In the genomic region with DNA sequence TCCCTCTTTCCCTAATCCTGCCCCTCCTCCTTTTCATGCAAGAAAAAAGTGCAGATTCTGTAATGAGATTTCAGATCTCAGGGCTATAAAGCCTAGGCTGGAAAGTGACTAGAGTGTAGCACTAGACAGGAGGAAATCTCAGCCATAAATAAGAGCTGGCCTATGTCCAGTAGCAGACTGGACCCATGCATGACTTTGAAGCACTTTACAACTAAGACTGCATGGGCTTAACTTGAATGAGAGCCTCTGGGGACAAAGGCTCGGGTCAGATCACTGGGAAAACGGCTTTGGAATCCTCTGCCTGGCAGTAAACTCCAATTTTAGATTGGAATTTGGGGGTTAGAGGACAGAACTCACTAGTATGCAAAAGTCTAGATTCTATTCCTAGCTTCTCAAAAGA, we compare ENCODE assay signal across 17 mouse cellular contexts.
DNase-seq lines count a peak whose midpoint lies in the region; ATAC-seq lines count a peak whose summit lies in the region.
"Had no signal": no experiment of that assay in that cellular context is flagged by ENCODE, and none has a peak within 500 bp of the region (broad histone marks: within the 10 kb centered on the region; RNA-seq: fewer than 3 reads in every experiment).

No protein-coding gene starts in this region.

- H3K9me3 ChIP-seq in heart, embryonic 10.5 days: no peaks in the 10 kb centered on the region
- H3K9me3 ChIP-seq: liver, embryonic 12.5 days; neural tube, embryonic 12.5 days; stomach, embryonic 15.5 days had no signal

- H3K4me1 ChIP-seq in heart, embryonic 10.5 days: no peaks in the 10 kb centered on the region; the same call in 1 of the 2 replicates
- H3K4me1 ChIP-seq: liver, embryonic 12.5 days; neural tube, embryonic 12.5 days; stomach, embryonic 15.5 days had no signal

- H3K4me3 ChIP-seq in heart, embryonic 10.5 days: no peak overlapping the region
- H3K4me3 ChIP-seq: liver, embryonic 12.5 days; neural tube, embryonic 12.5 days; stomach, embryonic 15.5 days had no signal

- H3K27me3 ChIP-seq in heart, embryonic 10.5 days (ENCODE audit: insufficient read depth, poor library complexity, severe bottlenecking): no peaks in the 10 kb centered on the region
- H3K27me3 ChIP-seq: liver, embryonic 12.5 days; neural tube, embryonic 12.5 days; stomach, embryonic 15.5 days had no signal

- peak; percentile 44 to 45 for DNase-seq in heart, adult 9 months (ENCODE audit: low spot score in 2 of 2)
- no peak for DNase-seq in heart, embryonic 10.5 days (ENCODE audit: low spot score)
- DNase-seq in adipocyte (ENCODE audit: low spot score): peak; percentile 31
- peak; percentile 23 to 60 for DNase-seq in kidney, adult 8-10 months
- peak; percentile 43 to 52 for DNase-seq in kidney, postnatal 25 days
- no peak for DNase-seq in adrenal gland, adult 18-20 months (ENCODE audit: low spot score in 2 of 2)
- DNase-seq: cerebellum, adult 9-11 months; embryo, embryonic 11 days; layer of hippocampus, postnatal 36 days; lung, postnatal 4 days; thymus, adult 2 months had no signal

- H3K27ac ChIP-seq in heart, embryonic 10.5 days: no peak overlapping the region
- H3K27ac ChIP-seq: hindbrain, embryonic 14.5 days; liver, embryonic 12.5 days; neural tube, embryonic 12.5 days; stomach, embryonic 15.5 days had no signal

- no peaks in the 10 kb centered on the region for H3K36me3 ChIP-seq in heart, embryonic 10.5 days
- H3K36me3 ChIP-seq: liver, embryonic 12.5 days; neural tube, embryonic 12.5 days; stomach, embryonic 15.5 days had no signal

- 37% methylated on average over 2 of the region's 2 CpGs for WGBS in heart, embryonic 10.5 days

- no peak for ATAC-seq in erythroid progenitor cell, adult 5-6 weeks (replicated peaks; ENCODE audit: low FRiP score, poor library complexity, severe bottlenecking)
- ATAC-seq: forebrain, embryonic 14.5 days; liver, embryonic 12.5 days had no signal

Comparison
In these comparisons a context has a peak if more than half of its experiments do, and no peak if none do; other contexts are left out.
1. DNase-seq: peak in heart, adult 9 months (2 of 2), adipocyte (single experiment), kidney, adult 8-10 months (2 of 2) and kidney, postnatal 25 days (2 of 2); none in heart, embryonic 10.5 days (single experiment) and adrenal gland, adult 18-20 months (0 of 2).